Mouse (Mus musculus): ENCODE measurements around the gene Mief1. TPM values are rescaled to one million over a fixed set of nuclear protein-coding genes. Genes with fewer than 3 reads are reported as not detected.
A peak's percentile ranks its signal among the peaks of the same experiment; 100 is the strongest.

Gene Mief1
- polyA plus RNA-seq, 1 experiment = 15.6 TPM

DNA sequence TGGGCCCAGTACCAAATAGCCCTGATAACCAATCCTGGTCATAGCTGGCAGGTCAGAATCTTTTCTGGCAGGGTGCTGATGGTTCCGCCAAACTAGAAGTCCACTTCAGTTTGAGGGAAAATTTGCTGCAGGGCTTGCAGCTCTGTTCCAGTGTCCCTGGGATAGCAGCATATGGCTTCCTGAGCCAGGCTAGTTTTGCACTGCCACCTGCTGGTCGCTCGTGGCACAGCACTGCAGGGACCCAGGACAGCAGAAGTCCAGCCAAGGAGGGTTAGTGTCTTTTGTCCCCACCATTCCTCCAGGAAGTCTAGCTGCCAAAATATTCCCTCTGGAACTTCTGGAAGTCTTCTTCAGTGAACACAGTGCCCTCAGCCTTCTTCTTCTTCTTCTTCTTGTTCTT is 26.9 kb downstream of the Mief1 start:
- peak in 1 of 2 experiments; percentile 92 for DNase-seq (ENCODE audit: extremely low spot score in 1 of 2, low spot score in 1 of 2)

DNA sequence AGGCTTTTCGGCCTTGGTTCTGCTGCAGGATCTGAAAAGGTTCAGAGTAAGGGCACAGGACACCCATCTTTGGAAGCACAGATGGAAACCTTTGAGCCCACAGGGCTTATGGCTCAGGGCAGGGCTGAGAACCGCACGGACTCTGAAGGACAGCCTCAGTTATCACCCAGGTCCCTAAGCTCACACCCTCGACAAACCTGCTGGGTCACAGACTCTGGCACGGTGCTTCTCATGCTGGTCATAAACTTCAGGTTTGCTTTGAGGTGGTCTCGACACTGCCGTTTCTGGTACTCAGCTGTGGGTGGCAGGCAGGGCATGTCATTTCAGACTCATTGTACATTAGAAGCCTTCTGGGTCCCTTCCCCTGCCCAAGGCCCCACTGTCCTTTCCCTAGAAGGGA is 27.3 kb downstream of the Mief1 start:
- DNase-seq (ENCODE audit: extremely low spot score in 1 of 2, low spot score in 1 of 2) = no peak

- DNase-seq (ENCODE audit: extremely low spot score in 1 of 2, low spot score in 1 of 2) = peak; percentile 70 to 93
Observed at GRCm38 (mm10) chr15:80263610-80264575, 30.1 kb downstream of the Mief1 start, which contains the start of gene Rps19bp1. Rps19bp1 (minus strand) TSS chr15:80264315.

DNA sequence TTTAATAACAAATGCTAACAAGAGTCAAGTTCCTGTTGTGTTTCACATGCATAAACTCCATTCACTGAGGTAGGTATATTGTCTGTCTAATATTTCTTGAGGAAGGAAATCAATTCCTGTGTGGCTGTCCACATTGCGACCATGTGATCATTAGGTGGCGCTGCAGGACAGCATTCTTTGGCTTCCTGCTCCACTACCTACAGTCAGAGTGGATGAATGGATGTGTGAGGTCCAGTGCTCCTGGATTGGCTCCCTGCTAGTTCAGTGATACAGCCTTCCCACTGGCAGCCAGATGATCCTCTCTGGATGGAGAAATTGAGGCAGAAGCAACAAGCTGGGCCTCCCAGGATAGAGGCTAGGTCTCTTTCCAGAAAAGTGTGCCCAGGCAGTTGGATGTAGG is 32.5 kb downstream of the Mief1 start:
- peak; percentile 77 to 95 for DNase-seq (ENCODE audit: extremely low spot score in 1 of 2, low spot score in 1 of 2)

- no peak for DNase-seq (ENCODE audit: extremely low spot score in 1 of 2, low spot score in 1 of 2)
Observed at GRCm38 (mm10) chr15:80271858-80272396, 38.1 kb downstream of the Mief1 start.

- DNase-seq (ENCODE audit: extremely low spot score in 1 of 2, low spot score in 1 of 2) = peak in 1 of 2 experiments; percentile 25
Observed at GRCm38 (mm10) chr15:80277107-80277506, 43.3 kb downstream of the Mief1 start.

GRCm38 (mm10) chr15:80277625-80278024 is 43.8 kb downstream of the Mief1 start:
- no peak for DNase-seq (ENCODE audit: extremely low spot score in 1 of 2, low spot score in 1 of 2)

- peak; percentile 88 to 89 for DNase-seq (ENCODE audit: extremely low spot score in 1 of 2, low spot score in 1 of 2)
Observed at GRCm38 (mm10) chr15:80278121-80278759, 44.4 kb downstream of the Mief1 start.

DNA sequence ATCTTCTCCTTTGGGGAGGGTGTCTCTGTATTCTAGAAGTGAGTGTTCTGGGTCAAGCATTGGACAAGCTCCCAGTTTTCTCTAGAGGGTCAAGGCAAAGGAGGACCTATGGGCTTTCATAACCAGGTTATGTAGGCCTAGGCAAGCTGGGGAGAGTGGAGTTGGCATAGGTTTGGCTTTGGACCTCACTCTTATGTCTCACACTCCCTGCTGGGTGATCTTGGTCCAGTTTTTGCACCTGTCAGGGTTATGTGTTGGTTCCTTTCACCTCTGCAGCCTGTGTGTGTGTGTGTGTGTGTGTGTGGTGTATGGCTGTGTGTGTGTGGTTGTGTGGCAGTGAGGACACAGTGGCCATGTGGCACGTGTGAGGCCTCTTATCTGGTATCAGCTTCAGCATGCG is 45.2 kb downstream of the Mief1 start:
- DNase-seq (ENCODE audit: extremely low spot score in 1 of 2, low spot score in 1 of 2) = no peak

DNA sequence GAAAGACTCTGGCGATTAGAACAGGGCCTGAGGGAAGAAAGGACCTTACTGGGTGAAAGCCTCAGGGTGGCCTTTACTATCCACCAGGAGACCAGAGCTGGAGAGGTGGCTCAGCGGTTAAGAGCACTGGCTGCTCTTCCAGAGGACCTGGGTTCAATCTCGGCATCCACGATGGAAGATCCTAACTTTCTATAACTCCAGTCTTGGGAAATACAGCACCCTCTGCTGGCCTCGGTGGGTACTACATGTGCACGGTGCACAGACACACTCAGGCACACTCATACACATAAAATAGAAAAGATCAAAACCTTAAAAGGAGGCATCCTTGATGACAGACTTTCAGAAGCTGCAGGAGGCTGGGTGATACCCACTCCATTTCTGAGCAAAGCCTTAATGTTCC is 46.8 kb downstream of the Mief1 start:
- peak in 1 of 2 experiments; percentile 56 for DNase-seq (ENCODE audit: extremely low spot score in 1 of 2, low spot score in 1 of 2)

GRCm38 (mm10) chr15:80286851-80287415 is 53.1 kb downstream of the Mief1 start, which contains the start of gene Cacna1i:
Cacna1i (plus strand) TSS chr15:80287238.
- DNase-seq (ENCODE audit: extremely low spot score in 1 of 2, low spot score in 1 of 2) = peak; percentile 44 to 74

- no peak for DNase-seq (ENCODE audit: extremely low spot score in 1 of 2, low spot score in 1 of 2)
Observed at GRCm38 (mm10) chr15:80288036-80288435, 54.2 kb downstream of the Mief1 start.

DNA sequence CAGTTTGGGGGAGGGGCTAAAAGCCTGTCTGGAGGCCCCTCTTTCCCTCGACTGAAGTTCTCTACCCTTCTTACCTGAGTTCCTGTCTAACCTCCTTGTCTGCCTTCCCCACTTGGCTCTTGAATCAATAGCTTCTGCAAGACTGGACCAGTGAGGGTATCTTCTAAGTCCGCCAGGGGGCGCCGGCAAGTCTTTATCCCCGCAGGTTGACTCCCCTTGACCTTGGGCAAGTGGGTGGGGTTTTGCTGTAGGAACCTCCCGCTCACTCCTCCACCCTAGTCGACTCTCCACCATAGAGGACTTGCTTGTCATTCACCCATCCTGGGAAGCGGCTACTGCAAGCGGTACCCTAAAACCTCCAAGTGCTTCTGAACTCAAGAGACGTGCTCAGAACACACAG is 55.6 kb downstream of the Mief1 start:
- peak; percentile 76 to 91 for DNase-seq (ENCODE audit: extremely low spot score in 1 of 2, low spot score in 1 of 2)

- DNase-seq (ENCODE audit: extremely low spot score in 1 of 2, low spot score in 1 of 2) = no peak
Observed at GRCm38 (mm10) chr15:80297146-80297545, 63.3 kb downstream of the Mief1 start.

Other genes starting within 250 kb of the Mief1 start
- gene Pdgfb, start 219.0 kb upstream of the Mief1 start, polyA plus RNA-seq (2012; rRNA removed) = 30.7 and 32.4 TPM in 2 replicates
- gene Syngr1, start 142.7 kb upstream of the Mief1 start, polyA plus RNA-seq (2012; rRNA removed) = 288 and 302 TPM in 2 replicates
- gene Rpl3, start 142.2 kb upstream of the Mief1 start, polyA plus RNA-seq (2012; rRNA removed) = 629 and 778 TPM in 2 replicates
- gene Tab1, start 100.9 kb upstream of the Mief1 start, polyA plus RNA-seq (2012; rRNA removed) = 37.9 and 41.4 TPM in 2 replicates
- gene Mgat3, start 60.3 kb upstream of the Mief1 start, polyA plus RNA-seq (2012; rRNA removed) = 79.3 and 84.5 TPM in 2 replicates
- not detected in 2 replicates for gene AC140267.1, start 1.8 kb downstream of the Mief1 start, polyA plus RNA-seq (2012; rRNA removed)
- gene Atf4, start 21.2 kb downstream of the Mief1 start, polyA plus RNA-seq (2012; rRNA removed) = 206 and 220 TPM in 2 replicates
- 46.5 and 47.8 TPM in 2 replicates for gene Rps19bp1, start 30.3 kb downstream of the Mief1 start, polyA plus RNA-seq (2012; rRNA removed)
- 35.7 and 40.9 TPM in 2 replicates for gene Cacna1i, start 53.2 kb downstream of the Mief1 start, polyA plus RNA-seq (2012; rRNA removed)